Mouse (Mus musculus): Measurements from ENCODE around the gene Ptpra.

DNA sequence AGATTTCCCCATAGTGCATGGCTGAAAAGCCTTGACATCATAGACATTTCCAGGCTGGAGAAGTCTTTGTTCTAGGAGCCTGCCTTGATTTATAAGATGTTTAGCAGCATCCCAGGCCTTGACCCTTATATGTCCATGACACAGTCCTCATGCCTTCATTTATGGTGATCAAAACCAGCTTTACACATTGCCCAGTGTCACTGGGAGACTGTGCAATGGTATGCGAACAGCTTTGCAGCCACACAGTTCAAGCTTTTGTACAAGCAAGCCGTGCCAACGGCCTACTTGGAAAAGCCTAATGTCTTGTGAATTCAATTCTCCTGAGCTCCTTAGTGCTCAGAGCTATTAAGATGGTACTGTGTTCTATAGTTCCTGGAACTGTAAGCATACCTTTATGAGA lies 32.6 kb downstream of the Ptpra start:
- no peak for TF ChIP-seq CTCF (IDR thresholded peaks at IDR 0.05; ENCODE audit: insufficient read depth, low read depth, low read length)
- no peak for TF ChIP-seq POLR2A (IDR thresholded peaks at IDR 0.05; ENCODE audit: insufficient read depth, low read depth, low read length)
